Mouse (Mus musculus) mature B cell (primary cell): Measurements from ENCODE around the gene Relt.

Experiments
- in situ Hi-C: fragments of 300-500 bp; cut with MboI; formaldehyde crosslinking; loops from 2 replicates; pipeline ENCODE4 v1.14.3; 2019

Gene Relt

GRCm38 (mm10) chr7:100845026-100845400 lies 18.2 kb downstream of the Relt start:
- in situ Hi-C loops, result no loop called here

DNA sequence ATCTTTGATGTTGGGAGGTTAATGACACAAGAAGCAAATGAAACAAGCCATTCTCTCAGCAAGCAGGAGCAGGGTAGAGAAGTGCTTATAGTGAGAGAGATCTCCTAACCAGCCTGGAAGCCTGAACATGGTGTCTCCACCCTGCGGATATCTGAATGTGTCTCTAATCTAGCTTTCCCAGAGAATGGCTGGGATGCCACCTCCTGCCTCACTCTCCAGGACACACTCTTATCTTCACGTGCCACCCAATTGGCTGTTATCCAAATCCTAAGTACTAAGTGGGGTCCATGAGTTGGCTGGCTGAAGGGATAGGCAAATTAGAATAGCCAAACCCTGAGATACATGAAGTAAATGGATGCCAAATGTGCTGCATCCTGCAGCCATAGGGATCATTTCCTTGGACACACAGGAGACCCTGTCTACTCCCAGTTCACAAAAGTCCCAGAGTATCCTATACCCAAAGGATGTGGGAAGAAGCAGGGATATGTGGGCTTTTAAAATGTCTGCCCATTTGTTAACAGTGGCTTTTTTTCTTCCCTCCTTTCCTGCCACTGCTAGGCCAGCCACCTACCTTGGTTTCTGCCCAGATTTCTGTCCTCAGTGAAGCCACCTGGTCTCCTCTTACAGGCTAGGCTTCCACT lies 18.7 kb downstream of the Relt start:
- in situ Hi-C loops, result no loop called here

GRCm38 (mm10) chr7:100843866-100844265 lies 19.4 kb downstream of the Relt start:
- in situ Hi-C loops, result no loop called here

- in situ Hi-C loops, result no loop called here
These were observed 21.1 kb downstream of the Relt start for GRCm38 (mm10) chr7:100842175-100842574.

DNA sequence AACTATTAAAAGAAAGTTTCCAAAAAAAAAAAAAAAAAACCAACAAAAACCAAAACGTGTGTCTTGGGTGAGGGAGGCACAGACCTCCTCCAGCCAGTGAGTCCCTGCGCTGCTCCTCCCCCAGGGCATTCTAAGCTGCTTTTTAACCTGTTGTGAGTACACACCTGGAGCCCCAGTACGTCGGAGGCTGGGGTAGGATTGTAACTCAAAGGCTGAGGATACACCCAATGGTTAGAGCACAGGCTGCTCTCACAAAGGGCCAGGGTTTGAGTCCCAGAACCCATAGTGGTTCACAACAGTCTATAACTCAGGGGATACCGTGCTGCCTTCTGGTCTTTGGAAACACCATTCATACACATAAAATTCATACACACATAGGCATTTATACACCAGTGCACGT lies 21.6 kb downstream of the Relt start:
- in situ Hi-C loops, result no loop called here

DNA sequence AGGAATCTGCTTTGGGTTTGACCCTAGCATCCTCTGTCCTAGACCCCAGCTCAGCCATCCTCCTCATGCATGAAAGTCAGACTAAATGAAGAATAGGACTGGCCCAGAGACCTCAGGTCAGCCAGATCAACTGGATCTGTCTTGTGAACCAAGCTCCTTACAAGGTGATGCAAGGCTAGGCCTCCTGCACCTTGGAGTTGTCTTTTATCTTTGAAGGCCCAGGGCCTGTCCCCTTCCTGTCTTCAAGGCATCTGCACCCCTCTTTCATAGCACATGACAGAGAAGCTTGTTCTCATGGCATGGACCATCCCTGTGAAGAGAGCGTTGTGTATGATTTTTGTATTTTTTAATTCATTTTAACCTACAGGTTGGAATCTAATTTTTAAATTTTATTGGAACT lies 22.3 kb downstream of the Relt start:
- in situ Hi-C loops, result no loop called here

DNA sequence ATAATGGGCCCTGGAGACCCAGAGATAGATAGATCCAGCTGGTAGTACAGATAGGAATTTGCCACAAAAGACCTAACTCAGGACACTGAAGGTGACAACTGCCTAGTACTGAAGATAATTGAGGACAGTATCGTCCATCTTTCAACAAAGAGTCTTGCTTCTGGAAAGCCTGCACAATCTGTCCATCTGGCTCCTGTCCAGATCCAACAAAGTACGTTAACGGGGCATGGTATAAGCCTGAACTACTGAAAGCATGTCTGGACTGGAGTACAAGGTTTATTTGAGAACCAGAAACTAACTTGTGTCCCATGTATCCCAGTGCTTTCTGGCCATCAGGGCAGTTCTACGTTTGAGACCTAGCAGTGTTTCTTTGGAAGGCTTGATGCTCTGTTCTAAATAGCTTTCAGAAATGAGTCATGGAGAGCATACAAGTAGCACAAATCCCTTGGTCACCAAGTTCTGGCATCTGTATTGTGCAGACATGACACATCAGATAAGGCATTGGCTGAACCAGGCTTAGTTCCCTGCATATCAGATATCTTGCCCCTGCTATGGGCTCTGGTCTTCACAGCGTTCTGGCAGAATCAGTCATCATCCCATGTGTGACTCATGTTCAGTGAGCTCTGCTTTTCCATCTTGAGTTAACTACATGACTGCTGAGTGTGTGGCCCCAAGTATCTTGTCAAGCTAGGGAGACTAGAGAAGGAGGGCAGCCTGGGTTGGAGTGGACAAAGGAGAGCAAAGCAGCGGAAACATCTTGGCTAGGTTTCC lies 23.4 kb downstream of the Relt start:
- in situ Hi-C loops, result no loop called here

- in situ Hi-C loops, result no loop called here
These were observed 25.5 kb downstream of the Relt start for GRCm38 (mm10) chr7:100837701-100838100.

DNA sequence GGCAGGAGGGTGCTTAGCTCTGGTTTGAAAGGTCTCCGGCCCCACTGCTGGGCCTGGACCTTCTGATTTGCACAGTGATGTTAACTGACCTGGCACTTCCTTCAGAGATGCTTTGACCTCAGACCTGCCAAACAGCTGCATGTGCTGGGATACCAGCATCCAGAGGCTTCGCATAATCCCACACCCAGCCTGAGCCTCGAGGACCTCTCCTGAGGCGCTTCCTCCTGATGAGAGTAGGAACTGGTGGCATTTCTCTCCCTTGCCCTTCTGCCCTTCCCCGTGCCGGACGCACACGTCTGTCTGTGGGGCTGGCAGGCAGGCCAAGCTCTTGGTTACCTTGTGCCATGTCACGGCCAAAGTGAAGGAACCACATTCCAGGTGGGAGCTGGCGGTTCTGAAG lies 26.6 kb downstream of the Relt start:
- in situ Hi-C loops, result no loop called here

- in situ Hi-C loops, result no loop called here
These were observed 27.5 kb downstream of the Relt start for GRCm38 (mm10) chr7:100835711-100836110.

GRCm38 (mm10) chr7:100835168-100835567 lies 28.1 kb downstream of the Relt start:
- in situ Hi-C loops, result no loop called here

- in situ Hi-C loops, result no loop called here
These were observed 29.4 kb downstream of the Relt start for GRCm38 (mm10) chr7:100833859-100834258.

- in situ Hi-C loops, result no loop called here
These were observed 34.7 kb downstream of the Relt start for GRCm38 (mm10) chr7:100828549-100828948.

DNA sequence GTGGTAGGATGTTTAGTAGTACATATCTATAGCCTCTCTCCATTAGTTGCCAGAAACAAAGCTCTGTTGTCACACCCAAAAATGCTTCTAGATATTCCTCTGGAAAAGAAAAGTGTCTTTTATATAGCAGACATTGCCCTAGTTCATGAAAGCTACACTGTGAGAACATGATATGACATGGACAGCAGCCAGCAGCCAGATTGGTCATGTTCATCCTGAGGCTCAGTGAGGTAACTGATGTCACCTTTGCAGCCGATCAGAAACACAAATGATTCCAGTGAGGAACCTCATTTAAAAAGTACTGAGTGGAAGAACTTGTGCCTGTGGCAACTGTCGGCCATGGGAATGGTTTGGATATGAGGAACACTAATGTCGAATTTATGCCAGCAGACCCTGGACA lies 38.6 kb downstream of the Relt start:
- in situ Hi-C loops, result no loop called here

DNA sequence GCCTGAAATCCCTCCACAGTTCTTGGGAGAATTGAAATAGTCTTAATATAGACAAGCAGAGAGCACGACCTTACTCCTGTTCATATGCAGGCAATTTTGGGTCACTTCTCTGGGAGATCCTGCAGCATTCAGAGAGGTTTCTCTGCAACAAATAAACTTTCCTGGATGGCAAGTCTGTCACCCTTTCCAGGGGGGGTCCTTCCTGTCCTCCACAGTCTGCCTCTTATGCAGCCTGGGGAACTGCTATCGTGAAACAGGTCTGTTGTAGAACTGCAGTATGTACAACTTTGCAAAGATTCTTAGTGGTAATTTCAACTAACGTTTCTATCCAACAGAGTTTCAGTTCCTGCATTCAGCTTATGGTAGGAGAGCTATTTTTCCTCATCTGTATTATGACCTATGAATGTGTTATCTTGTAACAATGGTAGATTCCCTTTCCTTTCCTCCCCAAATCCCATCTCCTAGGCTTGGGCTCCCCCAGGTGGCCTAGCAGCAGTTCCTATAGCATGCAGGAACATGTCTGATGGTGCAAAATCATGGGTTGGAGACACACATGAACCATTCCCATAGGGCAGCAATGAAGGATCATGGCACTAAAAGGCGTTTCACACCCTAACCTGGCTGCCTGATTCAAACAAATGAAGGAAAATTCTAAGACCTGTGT lies 44.7 kb downstream of the Relt start:
- in situ Hi-C loops, result no loop called here

DNA sequence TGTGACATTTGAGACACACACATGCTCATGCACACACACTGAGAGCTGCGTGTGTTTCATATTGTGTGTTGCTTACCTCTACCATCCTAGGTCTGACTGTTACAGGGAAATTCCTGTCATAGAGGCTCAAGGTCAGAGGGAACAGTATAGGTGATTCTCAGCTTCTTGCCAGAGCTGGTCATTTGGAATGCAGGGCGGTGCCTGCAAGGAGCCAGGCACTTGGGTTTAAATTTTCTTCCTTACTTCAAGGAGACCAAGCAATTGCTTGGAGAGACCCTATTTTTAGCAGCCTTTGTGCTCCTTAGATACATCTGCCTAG lies 45.8 kb downstream of the Relt start:
- in situ Hi-C loops, result no loop called here

- in situ Hi-C loops, result no loop called here
These were observed 46.3 kb downstream of the Relt start for GRCm38 (mm10) chr7:100816759-100817441.

GRCm38 (mm10) chr7:100815900-100816570 lies 47.2 kb downstream of the Relt start:
- in situ Hi-C loops, result no loop called here

- in situ Hi-C loops, result no loop called here
These were observed 50.6 kb downstream of the Relt start for GRCm38 (mm10) chr7:100812641-100813040.

DNA sequence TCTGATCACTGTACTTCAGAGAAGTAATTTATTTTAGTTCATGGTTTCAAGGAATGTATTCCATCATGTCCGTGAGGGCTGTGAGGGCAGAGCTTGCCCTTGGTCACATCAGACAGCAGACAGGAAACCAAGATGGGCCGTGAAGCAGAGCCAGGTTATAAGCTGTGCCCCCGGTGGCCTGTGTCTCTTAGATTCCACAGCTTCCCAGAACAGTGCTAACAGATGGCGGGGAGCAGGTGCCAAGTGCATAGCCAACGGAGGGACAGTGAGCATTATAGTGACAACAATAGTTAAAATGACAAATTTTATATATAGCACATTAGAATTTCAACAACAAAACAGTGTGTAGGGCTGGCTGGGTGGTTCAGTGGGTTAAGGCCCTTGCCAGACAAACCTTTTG lies 51.3 kb downstream of the Relt start:
- in situ Hi-C loops, result no loop called here

DNA sequence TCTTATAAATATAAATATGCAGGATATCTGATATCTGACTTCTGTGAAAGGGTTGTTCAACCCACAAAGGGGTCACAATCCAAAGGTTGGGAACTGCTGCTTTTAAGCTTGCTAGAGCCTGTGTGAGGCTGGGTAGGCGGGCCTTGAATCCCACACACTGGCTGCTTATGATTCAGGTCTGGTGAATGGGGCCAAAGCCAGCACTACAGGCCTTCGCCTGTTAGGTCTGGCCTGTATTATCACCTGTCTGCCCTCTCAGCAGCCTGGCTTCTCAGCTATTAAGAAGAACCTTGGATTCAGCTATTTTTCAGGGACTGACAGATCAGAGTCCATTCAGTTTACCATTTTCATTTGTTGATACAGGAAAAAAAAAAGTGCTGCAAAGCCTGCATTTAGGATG lies 57.9 kb downstream of the Relt start:
- in situ Hi-C loops, result no loop called here

- in situ Hi-C loops, result no loop called here
These were observed 64.4 kb downstream of the Relt start for GRCm38 (mm10) chr7:100798810-100799209.
